Mouse (Mus musculus) megakaryocyte, embryonic 14.5 days (primary cell): ENCODE data around the gene Lenep. TPM values are rescaled to one million over a fixed set of nuclear protein-coding genes. Genes with fewer than 3 reads are reported as not detected.

Experiments used
- H3K27me3 ChIP-seq: replicated peaks from 2 replicates; pipeline ENCODE3; 2012; ENCODE audit warnings: inconsistent platforms
- H3K36me3 ChIP-seq: replicated peaks from 2 replicates; pipeline ENCODE3; 2012; ENCODE audit warnings: low read length, inconsistent platforms, mixed read lengths
- H3K4me1 ChIP-seq: 2 replicates; pipeline ENCODE4 v1.6.1; 2012; ENCODE audit warnings: inconsistent platforms
- H3K4me3 ChIP-seq: replicated peaks from 2 replicates; pipeline ENCODE3; 2012; ENCODE audit warnings: moderate library complexity, mild to moderate bottlenecking, inconsistent platforms
- H3K9me3 ChIP-seq: 2 replicates; pipeline ENCODE4 v1.6.1; 2012; ENCODE audit warnings: inconsistent platforms
- FLI1 ChIP-seq: IDR thresholded peaks from 2 replicates; pipeline ENCODE4 v1.6.1; 2012; ENCODE audit warnings: low read length, inconsistent platforms, mixed read lengths
- GATA1 ChIP-seq: IDR thresholded peaks from 3 replicates; pipeline ENCODE4 v1.6.1; 2012; ENCODE audit warnings: mixed read lengths, low read length, inconsistent platforms, borderline replicate concordance
- polyA plus RNA-seq: library from polyadenylated mRNA; stranded (reverse); fragments of >175 nt; gene quantifications from 2 replicates; pipeline ENCODE4 v1.2.3, GENCODE M21; 2012; ENCODE audit warnings: low replicate concordance; ENCODE audit not compliant: insufficient read depth

Gene Lenep
- polyA plus RNA-seq, 1 experiment, result 0.31 TPM

DNA sequence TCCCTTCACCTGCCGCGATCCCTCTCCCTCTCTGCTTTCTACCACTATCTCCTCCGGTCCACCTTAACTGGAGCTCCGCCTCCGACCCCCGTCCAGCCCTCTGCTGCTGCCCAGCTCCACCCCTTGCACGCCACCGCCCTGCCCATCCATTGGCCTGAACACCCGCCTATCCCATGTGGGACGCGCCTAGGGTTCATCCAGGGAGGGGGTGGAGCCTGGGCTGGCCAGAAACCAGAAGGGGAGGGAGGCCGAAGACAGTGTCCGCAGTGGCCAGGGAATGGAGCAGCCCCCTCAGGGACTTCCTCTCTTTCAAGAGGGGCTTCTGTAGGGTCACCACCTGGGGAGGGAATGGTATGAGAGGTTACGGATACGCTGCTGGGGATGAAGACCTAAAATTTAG is 9.0 kb downstream of the Lenep start:
- peaks cover 54% of the 10 kb centered on the region for H3K4me1 ChIP-seq
- no peak for TF ChIP-seq GATA1
- no peak for TF ChIP-seq FLI1

GRCm38 (mm10) chr3:89392871-89393311 is 9.7 kb downstream of the Lenep start:
- H3K9me3 ChIP-seq, result no peaks in the 10 kb centered on the region
- peaks cover 61% of the 10 kb centered on the region for H3K4me1 ChIP-seq
- H3K36me3 ChIP-seq, result peaks cover 22% of the 10 kb centered on the region
- peak overlapping the region; percentile 97 for H3K4me3 ChIP-seq
- TF ChIP-seq GATA1, result no peak
- TF ChIP-seq FLI1, result no peak
- no peaks in the 10 kb centered on the region for H3K27me3 ChIP-seq

More for the DNA sequence above, 9.0 kb downstream of the Lenep start:
- Histone ChIP-seq H3K9me3 (no peaks in the 10 kb centered on the region), H3K27me3 (no peaks in the 10 kb centered on the region), H3K4me3 (peak overlapping the region; percentile 97), H3K36me3 (peaks cover 20% of the 10 kb centered on the region)

GRCm38 (mm10) chr3:89391663-89392511 is 10.7 kb downstream of the Lenep start:
- peak overlapping the region; percentile 97 for H3K4me3 ChIP-seq
- H3K27me3 ChIP-seq, result no peaks in the 10 kb centered on the region
- TF ChIP-seq FLI1, result no peak
- TF ChIP-seq GATA1, result no peak
- H3K36me3 ChIP-seq, result peaks cover 30% of the 10 kb centered on the region
- peaks cover 69% of the 10 kb centered on the region for H3K4me1 ChIP-seq
- no peaks in the 10 kb centered on the region for H3K9me3 ChIP-seq

- Histone ChIP-seq H3K9me3 (no peaks in the 10 kb centered on the region), H3K27me3 (peaks cover 2% of the 10 kb centered on the region), H3K4me3 (peak overlapping the region; percentile 97), H3K4me1 (peaks cover 72% of the 10 kb centered on the region), H3K36me3 (peaks cover 38% of the 10 kb centered on the region)
- TF ChIP-seq FLI1 (no peak), GATA1 (no peak)
These were observed 11.6 kb downstream of the Lenep start for GRCm38 (mm10) chr3:89390699-89391662.

- TF ChIP-seq FLI1, result no peak
- TF ChIP-seq GATA1, result no peak
- peaks cover 2% of the 10 kb centered on the region for H3K27me3 ChIP-seq
- peaks cover 74% of the 10 kb centered on the region for H3K4me1 ChIP-seq
- H3K36me3 ChIP-seq, result peaks cover 46% of the 10 kb centered on the region
- no peaks in the 10 kb centered on the region for H3K9me3 ChIP-seq
- peak overlapping the region; percentile 69 for H3K4me3 ChIP-seq
These were observed 12.5 kb downstream of the Lenep start for GRCm38 (mm10) chr3:89390111-89390515.

DNA sequence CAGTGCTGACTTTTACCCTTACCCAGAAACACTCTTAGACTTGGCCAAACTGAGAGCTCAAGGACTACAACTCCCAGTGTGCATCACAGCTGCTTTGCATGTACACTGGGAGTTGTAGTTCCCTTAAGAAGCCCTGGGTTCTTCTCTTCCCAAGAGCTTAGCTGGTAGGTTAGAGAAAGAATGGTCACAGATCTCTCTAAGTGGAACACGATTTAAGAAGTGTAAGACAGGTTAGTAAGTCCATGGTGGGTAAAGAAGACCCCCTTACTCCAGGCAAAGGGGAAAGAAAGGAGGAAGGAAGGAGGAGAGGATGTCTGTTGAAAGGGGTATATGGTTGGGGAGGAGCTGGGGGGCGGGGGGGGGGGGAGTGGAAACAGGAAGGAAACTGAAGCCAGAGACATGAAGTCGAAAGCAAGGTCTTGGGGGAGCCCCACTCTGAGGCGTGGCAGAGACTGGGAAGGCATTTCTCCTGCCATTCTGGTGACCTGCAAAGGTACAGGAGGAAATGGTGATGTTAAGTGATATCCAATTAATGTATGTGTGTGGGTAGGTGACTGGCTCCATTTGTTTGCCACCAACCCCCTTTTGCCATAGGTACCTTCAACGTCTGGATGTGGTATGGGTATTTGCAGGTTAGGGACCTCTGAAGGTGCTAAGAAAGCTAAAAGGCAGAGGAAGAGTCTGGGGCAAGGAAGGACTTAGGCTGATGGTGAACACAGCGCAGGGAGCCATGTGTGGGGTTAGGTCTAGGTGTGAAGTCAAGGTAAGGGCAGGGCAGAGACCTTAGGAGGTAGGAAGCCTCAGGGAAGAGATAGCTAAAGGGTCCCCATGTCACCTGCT is 13.5 kb downstream of the Lenep start:
- peaks cover 53% of the 10 kb centered on the region for H3K36me3 ChIP-seq
- no peaks in the 10 kb centered on the region for H3K9me3 ChIP-seq
- no peak for TF ChIP-seq FLI1
- peaks cover 82% of the 10 kb centered on the region for H3K4me1 ChIP-seq
- H3K27me3 ChIP-seq, result peaks cover 3% of the 10 kb centered on the region
- peak overlapping the region; percentile 75 for H3K4me3 ChIP-seq

DNA sequence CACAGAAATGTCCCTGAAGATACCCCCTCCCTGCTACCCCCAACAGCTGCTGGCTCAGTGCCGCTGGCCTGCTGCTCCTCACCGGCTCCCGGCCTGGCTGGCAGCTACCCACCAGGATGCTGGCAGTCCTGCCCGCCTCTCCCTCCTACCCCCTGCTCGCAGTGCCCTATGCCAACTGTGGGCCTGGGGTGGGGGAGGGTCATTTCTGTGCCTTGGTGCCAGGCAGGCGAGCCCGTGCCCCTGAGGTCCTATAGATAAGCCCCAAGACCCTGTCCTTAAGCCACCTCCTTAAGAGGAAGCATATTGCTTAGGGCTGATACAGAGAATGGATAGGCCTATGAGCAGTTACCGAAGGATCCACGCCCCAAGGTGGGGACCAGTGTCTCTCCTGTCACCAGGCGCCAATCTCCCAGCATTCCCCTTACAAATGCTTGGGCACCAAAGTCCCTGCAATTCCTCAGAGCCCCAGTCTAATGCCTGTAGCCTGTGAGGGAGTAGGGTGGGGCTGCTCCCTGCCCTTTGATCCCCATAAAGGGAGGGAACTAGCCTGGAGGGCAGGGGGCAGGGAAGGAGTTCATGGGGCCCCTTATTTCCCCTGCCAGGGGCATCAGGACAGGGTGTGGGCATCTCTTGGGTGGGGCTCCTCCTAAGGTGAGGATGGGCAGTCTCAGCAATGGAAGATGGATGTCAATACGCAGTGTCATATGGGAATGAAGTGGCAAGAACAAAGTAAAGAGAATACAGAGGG is 14.3 kb downstream of the Lenep start:
- TF ChIP-seq GATA1 (no peak), FLI1 (no peak)
- Histone ChIP-seq H3K27me3 (peaks cover 5% of the 10 kb centered on the region), H3K9me3 (no peaks in the 10 kb centered on the region), H3K36me3 (peaks cover 61% of the 10 kb centered on the region), H3K4me1 (peaks cover 90% of the 10 kb centered on the region), H3K4me3 (peak overlapping the region; percentile 77)

- Histone ChIP-seq H3K4me3 (peak overlapping the region; percentile 71), H3K4me1 (peaks cover 91% of the 10 kb centered on the region), H3K9me3 (no peaks in the 10 kb centered on the region), H3K27me3 (peaks cover 5% of the 10 kb centered on the region), H3K36me3 (peaks cover 68% of the 10 kb centered on the region)
- TF ChIP-seq GATA1 (no peak), FLI1 (no peak)
These were observed 15.0 kb downstream of the Lenep start for GRCm38 (mm10) chr3:89387632-89388031.
